Mouse (Mus musculus): ENCODE measurements around the gene Plxnb2. TPM values are rescaled to one million over a fixed set of nuclear protein-coding genes. Genes with fewer than 3 reads are reported as not detected.

Gene Plxnb2
- polyA plus RNA-seq, 1 experiment from 2014 or later = 84.6 TPM

- Histone ChIP-seq H3K9me3 (replicated peaks; ENCODE audit: control insufficient read depth, low read length) (no peaks in the 10 kb centered on the region), H3K36me3 (ENCODE audit: control insufficient read depth, insufficient read depth, low read length) (no peaks in the 10 kb centered on the region), H3K4me3 (ENCODE audit: low read depth, low read length) (no peak overlapping the region), H3K27me3 (ENCODE audit: control insufficient read depth, insufficient read depth, low read length) (peaks cover 46% of the 10 kb centered on the region), H3K27ac (ENCODE audit: low read depth, low read length) (no peak overlapping the region), H3K9ac (ENCODE audit: low read depth, low read length) (no peak overlapping the region), H3K4me1 (ENCODE audit: control insufficient read depth, insufficient read depth, low read length) (peaks cover 28% of the 10 kb centered on the region), H3K4me2 (no peak overlapping the region)
- no peak for ATAC-seq (replicated peaks; ENCODE audit: insufficient number of reproducible peaks, low FRiP score, low TSS enrichment)
- 40% methylated on average over 4 of the region's 4 CpGs for WGBS (ENCODE audit: insufficient replicate concordance)
Measured at GRCm38 (mm10) chr15:89141905-89142304, 38.7 kb downstream of the Plxnb2 start.

- Histone ChIP-seq H3K4me1 (ENCODE audit: control insufficient read depth, insufficient read depth, low read length) (peaks cover 24% of the 10 kb centered on the region), H3K4me2 (peak overlapping the region; percentile 92; the same call in 1 of the 2 replicates), H3K27ac (ENCODE audit: low read depth, low read length) (no peak overlapping the region), H3K9ac (ENCODE audit: low read depth, low read length) (no peak overlapping the region), H3K27me3 (ENCODE audit: control insufficient read depth, insufficient read depth, low read length) (peaks cover 41% of the 10 kb centered on the region), H3K4me3 (ENCODE audit: low read depth, low read length) (no peak overlapping the region), H3K9me3 (replicated peaks; ENCODE audit: control insufficient read depth, low read length) (no peaks in the 10 kb centered on the region), H3K36me3 (ENCODE audit: control insufficient read depth, insufficient read depth, low read length) (no peaks in the 10 kb centered on the region)
- WGBS (ENCODE audit: insufficient replicate concordance) = 23% methylated on average over 5 of the region's 5 CpGs
- no peak for ATAC-seq (replicated peaks; ENCODE audit: insufficient number of reproducible peaks, low FRiP score, low TSS enrichment)
Measured at GRCm38 (mm10) chr15:89141443-89141842, 39.1 kb downstream of the Plxnb2 start.

- ATAC-seq (replicated peaks; ENCODE audit: insufficient number of reproducible peaks, low FRiP score, low TSS enrichment) = peak; percentile 64
- Histone ChIP-seq H3K27ac (ENCODE audit: low read depth, low read length) (no peak within 1 kb of the TSS), H3K4me2 (peak within 1 kb of the TSS; percentile 92), H3K36me3 (ENCODE audit: control insufficient read depth, insufficient read depth, low read length) (no peaks in the 10 kb centered on the region), H3K27me3 (ENCODE audit: control insufficient read depth, insufficient read depth, low read length) (peaks cover 34% of the 10 kb centered on the region), H3K4me3 (ENCODE audit: low read depth, low read length) (peak within 1 kb of the TSS; percentile 51), H3K9me3 (replicated peaks; ENCODE audit: control insufficient read depth, low read length) (no peaks in the 10 kb centered on the region), H3K4me1 (ENCODE audit: control insufficient read depth, insufficient read depth, low read length) (peaks cover 21% of the 10 kb centered on the region), H3K9ac (ENCODE audit: low read depth, low read length) (peak within 1 kb of the TSS; percentile 72)
- WGBS (ENCODE audit: insufficient replicate concordance) = under 1% methylated on average over 21 of the region's 21 CpGs
Measured at GRCm38 (mm10) chr15:89140659-89141252, 39.8 kb downstream of the Plxnb2 start, which contains the start of gene Mapk12. Mapk12 (minus strand) TSS chr15:89140703.

GRCm38 (mm10) chr15:89140048-89140658 is 40.4 kb downstream of the Plxnb2 start:
- no peak overlapping the region for H3K27ac ChIP-seq (ENCODE audit: low read depth, low read length)
- WGBS (ENCODE audit: insufficient replicate concordance) = under 1% methylated on average over 53 of the region's 53 CpGs
- peaks cover 21% of the 10 kb centered on the region for H3K4me1 ChIP-seq (ENCODE audit: control insufficient read depth, insufficient read depth, low read length)
- H3K36me3 ChIP-seq (ENCODE audit: control insufficient read depth, insufficient read depth, low read length) = no peaks in the 10 kb centered on the region
- H3K27me3 ChIP-seq (ENCODE audit: control insufficient read depth, insufficient read depth, low read length) = peaks cover 29% of the 10 kb centered on the region
- peak overlapping the region; percentile 72 for H3K9ac ChIP-seq (ENCODE audit: low read depth, low read length)
- H3K9me3 ChIP-seq (replicated peaks; ENCODE audit: control insufficient read depth, low read length) = no peaks in the 10 kb centered on the region
- 0 out of 2 replicates have a peak, but pooled peaks have one; percentile 8 for ATAC-seq (replicated peaks; ENCODE audit: insufficient number of reproducible peaks, low FRiP score, low TSS enrichment)
- peak overlapping the region; percentile 92 for H3K4me2 ChIP-seq
- peak overlapping the region; percentile 51 for H3K4me3 ChIP-seq (ENCODE audit: low read depth, low read length)

GRCm38 (mm10) chr15:89138531-89138930 is 42.1 kb downstream of the Plxnb2 start:
- H3K36me3 ChIP-seq (ENCODE audit: control insufficient read depth, insufficient read depth, low read length) = no peaks in the 10 kb centered on the region
- no peak for ATAC-seq (replicated peaks; ENCODE audit: insufficient number of reproducible peaks, low FRiP score, low TSS enrichment)
- H3K9ac ChIP-seq (ENCODE audit: low read depth, low read length) = no peak overlapping the region
- H3K4me1 ChIP-seq (ENCODE audit: control insufficient read depth, insufficient read depth, low read length) = peaks cover 21% of the 10 kb centered on the region
- 90% methylated on average over 6 of the region's 6 CpGs for WGBS (ENCODE audit: insufficient replicate concordance)
- no peak overlapping the region for H3K4me3 ChIP-seq (ENCODE audit: low read depth, low read length)
- H3K4me2 ChIP-seq = no peak overlapping the region
- H3K27me3 ChIP-seq (ENCODE audit: control insufficient read depth, insufficient read depth, low read length) = peaks cover 19% of the 10 kb centered on the region
- no peaks in the 10 kb centered on the region for H3K9me3 ChIP-seq (replicated peaks; ENCODE audit: control insufficient read depth, low read length)
- H3K27ac ChIP-seq (ENCODE audit: low read depth, low read length) = no peak overlapping the region

- 83% methylated on average over 7 of the region's 7 CpGs for WGBS (ENCODE audit: insufficient replicate concordance)
- Histone ChIP-seq H3K4me2 (no peak overlapping the region), H3K27ac (ENCODE audit: low read depth, low read length) (no peak overlapping the region), H3K9ac (ENCODE audit: low read depth, low read length) (no peak overlapping the region), H3K27me3 (ENCODE audit: control insufficient read depth, insufficient read depth, low read length) (peaks cover 19% of the 10 kb centered on the region), H3K4me3 (ENCODE audit: low read depth, low read length) (no peak overlapping the region), H3K36me3 (ENCODE audit: control insufficient read depth, insufficient read depth, low read length) (no peaks in the 10 kb centered on the region), H3K4me1 (ENCODE audit: control insufficient read depth, insufficient read depth, low read length) (peaks cover 21% of the 10 kb centered on the region), H3K9me3 (replicated peaks; ENCODE audit: control insufficient read depth, low read length) (no peaks in the 10 kb centered on the region)
- no peak for ATAC-seq (replicated peaks; ENCODE audit: insufficient number of reproducible peaks, low FRiP score, low TSS enrichment)
Measured at GRCm38 (mm10) chr15:89138046-89138405, 42.6 kb downstream of the Plxnb2 start.

GRCm38 (mm10) chr15:89137378-89138045 is 43.1 kb downstream of the Plxnb2 start:
- no peak for ATAC-seq (replicated peaks; ENCODE audit: insufficient number of reproducible peaks, low FRiP score, low TSS enrichment)
- WGBS (ENCODE audit: insufficient replicate concordance) = 54% methylated on average over 11 of the region's 11 CpGs
- Histone ChIP-seq H3K27me3 (ENCODE audit: control insufficient read depth, insufficient read depth, low read length) (peaks cover 14% of the 10 kb centered on the region), H3K4me1 (ENCODE audit: control insufficient read depth, insufficient read depth, low read length) (peaks cover 21% of the 10 kb centered on the region), H3K4me2 (peak overlapping the region; percentile 53), H3K4me3 (ENCODE audit: low read depth, low read length) (peak overlapping the region; percentile 21; the same call in 1 of the 2 replicates), H3K9me3 (replicated peaks; ENCODE audit: control insufficient read depth, low read length) (no peaks in the 10 kb centered on the region), H3K9ac (ENCODE audit: low read depth, low read length) (no peak overlapping the region), H3K27ac (ENCODE audit: low read depth, low read length) (no peak overlapping the region), H3K36me3 (ENCODE audit: control insufficient read depth, insufficient read depth, low read length) (no peaks in the 10 kb centered on the region)

GRCm38 (mm10) chr15:89136461-89137155 is 44.0 kb downstream of the Plxnb2 start:
- 87% methylated on average over 4 of the region's 5 CpGs for WGBS (ENCODE audit: insufficient replicate concordance)
- Histone ChIP-seq H3K27ac (ENCODE audit: low read depth, low read length) (no peak overlapping the region), H3K9me3 (replicated peaks; ENCODE audit: control insufficient read depth, low read length) (no peaks in the 10 kb centered on the region), H3K4me3 (ENCODE audit: low read depth, low read length) (no peak overlapping the region), H3K9ac (ENCODE audit: low read depth, low read length) (no peak overlapping the region), H3K36me3 (ENCODE audit: control insufficient read depth, insufficient read depth, low read length) (no peaks in the 10 kb centered on the region), H3K4me1 (ENCODE audit: control insufficient read depth, insufficient read depth, low read length) (peaks cover 21% of the 10 kb centered on the region), H3K4me2 (no peak overlapping the region), H3K27me3 (ENCODE audit: control insufficient read depth, insufficient read depth, low read length) (peaks cover 11% of the 10 kb centered on the region; the same call in 1 of the 2 replicates)
- ATAC-seq (replicated peaks; ENCODE audit: insufficient number of reproducible peaks, low FRiP score, low TSS enrichment) = no peak

All from heart, embryonic 11.5 days (tissue).